Mouse (Mus musculus) cortical plate, adult 2 months (tissue): ENCODE data around the gene Adamts15.

Source experiments
- CTCF ChIP-seq: fragments of 200-500 bp; IDR thresholded peaks from 2 replicates; pipeline ENCODE4 v1.5.1; 2011; ENCODE audit warnings: mild to moderate bottlenecking, control low read depth, low read length; ENCODE audit not compliant: insufficient read depth; ENCODE audit errors: extremely low read depth
- POLR2A ChIP-seq: fragments of 200-500 bp; IDR thresholded peaks from 2 replicates; pipeline ENCODE4 v1.6.1; 2011; ENCODE audit warnings: mild to moderate bottlenecking, low read length, control low read depth; ENCODE audit not compliant: insufficient read depth; ENCODE audit errors: extremely low read depth

GRCm38 (mm10) chr9:30902152-30902551 is 20.1 kb downstream of the Adamts15 start:
- no peak for TF ChIP-seq CTCF
- TF ChIP-seq POLR2A = no peak
